Mouse (Mus musculus) liver, embryonic 16.5 days (tissue): ENCODE measurements around the gene Frmpd4. TPM values are rescaled to one million over a fixed set of nuclear protein-coding genes. Genes with fewer than 3 reads are reported as not detected.

Experiments
- ATAC-seq: fragments of 200-750 bp; cut with Nextera tagmentation; 2 replicates; pipeline ENCODE4 v1.8.0; 2017; ENCODE audit warnings: low read depth, mild to moderate bottlenecking, moderate number of reproducible peaks, moderate library complexity
- H3K27ac ChIP-seq: fragments of 300-500 bp; sonication (generic); 2 replicates; pipeline ENCODE4 v1.5.1; 2014; ENCODE audit warnings: mild to moderate bottlenecking, low read length
- H3K27me3 ChIP-seq: fragments of 300-500 bp; sonication (generic); 2 replicates; pipeline ENCODE4 v1.6.1; 2014; ENCODE audit warnings: low read depth, low read length, mixed read lengths; ENCODE audit not compliant: control insufficient read depth, insufficient read depth
- H3K36me3 ChIP-seq: fragments of 300-500 bp; sonication (generic); 2 replicates; pipeline ENCODE4 v1.6.1; 2014; ENCODE audit warnings: mild to moderate bottlenecking; ENCODE audit not compliant: control insufficient read depth, insufficient read depth
- H3K4me1 ChIP-seq: fragments of 300-500 bp; sonication (generic); 2 replicates; pipeline ENCODE4 v1.6.1; 2014; ENCODE audit warnings: low read depth, low read length, mixed read lengths; ENCODE audit not compliant: control insufficient read depth
- H3K4me2 ChIP-seq: fragments of 300-500 bp; sonication (generic); 2 replicates; pipeline ENCODE4 v1.6.1; 2014; ENCODE audit warnings: low read depth, low read length, mixed read lengths
- H3K4me3 ChIP-seq: fragments of 300-500 bp; sonication (generic); 2 replicates; pipeline ENCODE4 v1.5.1; 2014; ENCODE audit warnings: low read depth, mild to moderate bottlenecking, low read length
- H3K9ac ChIP-seq: fragments of 300-500 bp; sonication (generic); 2 replicates; pipeline ENCODE4 v1.6.1; 2014; ENCODE audit warnings: low read depth, low read length
- H3K9me3 ChIP-seq: fragments of 300-500 bp; sonication (generic); replicated peaks from 2 replicates; pipeline ENCODE4 v1.6.1; 2016; ENCODE audit warnings: low read length; ENCODE audit not compliant: control insufficient read depth
- WGBS: fragments of 180-500 bp; shearing (Covaris S2); extraction: QIAGEN DNeasy Blood & Tissue Kit; methylation state at CpG from one replicate; pipeline ENCODE4 v1.1.7; 2014; ENCODE audit not compliant: insufficient replicate concordance; 5-methylcytosine and 5-hydroxymethylcytosine counted together
- polyA plus RNA-seq: library from polyadenylated mRNA; unstranded; fragments of >200 nt; fragmentation: Nextera tagmentation; extraction: Ambion mirVana; gene quantifications from 2 replicates; pipeline ENCODE4 v1.2.1, GENCODE M21; 2015

Gene Frmpd4
- polyA plus RNA-seq, 1 experiment from 2014 or later: not detected

GRCm38 (mm10) chrX:168041589-168041988, 535.4 kb downstream of the Frmpd4 start:
- Histone ChIP-seq H3K4me3 (no peak overlapping the region), H3K27me3 (no peaks in the 10 kb centered on the region), H3K4me1 (no peaks in the 10 kb centered on the region), H3K36me3 (no peaks in the 10 kb centered on the region), H3K9ac (no peak overlapping the region), H3K4me2 (no peak overlapping the region), H3K27ac (no peak overlapping the region), H3K9me3 (no peaks in the 10 kb centered on the region)
- no peak for ATAC-seq

GRCm38 (mm10) chrX:168020574-168021145, 556.4 kb downstream of the Frmpd4 start:
- Histone ChIP-seq H3K27me3 (no peaks in the 10 kb centered on the region), H3K9ac (no peak overlapping the region), H3K4me2 (no peak overlapping the region), H3K9me3 (no peaks in the 10 kb centered on the region), H3K27ac (no peak overlapping the region), H3K4me1 (no peaks in the 10 kb centered on the region), H3K4me3 (no peak overlapping the region), H3K36me3 (no peaks in the 10 kb centered on the region)
- WGBS: 50% methylated on average over 4 of the region's 4 CpGs
- ATAC-seq: no peak

- 54% methylated on average over 3 of the region's 3 CpGs for WGBS
- Histone ChIP-seq H3K9me3 (no peaks in the 10 kb centered on the region), H3K27me3 (no peaks in the 10 kb centered on the region), H3K27ac (no peak overlapping the region), H3K36me3 (no peaks in the 10 kb centered on the region), H3K4me2 (no peak overlapping the region), H3K4me3 (no peak overlapping the region), H3K9ac (no peak overlapping the region), H3K4me1 (no peaks in the 10 kb centered on the region)
- ATAC-seq: no peak
Observed at GRCm38 (mm10) chrX:168017792-168018191, 559.2 kb downstream of the Frmpd4 start.

GRCm38 (mm10) chrX:167984835-167985234, 592.2 kb downstream of the Frmpd4 start:
- Histone ChIP-seq H3K27me3 (no peaks in the 10 kb centered on the region), H3K4me1 (no peaks in the 10 kb centered on the region), H3K36me3 (no peaks in the 10 kb centered on the region), H3K9ac (no peak overlapping the region), H3K4me3 (no peak overlapping the region), H3K9me3 (no peaks in the 10 kb centered on the region), H3K27ac (no peak overlapping the region), H3K4me2 (no peak overlapping the region)
- ATAC-seq: no peak

GRCm38 (mm10) chrX:167951207-167951606, 625.8 kb downstream of the Frmpd4 start:
- Histone ChIP-seq H3K9ac (no peak overlapping the region), H3K4me1 (no peaks in the 10 kb centered on the region), H3K27me3 (no peaks in the 10 kb centered on the region; the same call in 1 of the 2 replicates), H3K9me3 (no peaks in the 10 kb centered on the region), H3K27ac (no peak overlapping the region), H3K4me2 (no peak overlapping the region), H3K36me3 (no peaks in the 10 kb centered on the region), H3K4me3 (no peak overlapping the region)
- ATAC-seq: no peak
- 61% methylated on average over 2 of the region's 2 CpGs for WGBS

- Histone ChIP-seq H3K4me2 (no peak overlapping the region), H3K9ac (no peak overlapping the region), H3K4me3 (no peak overlapping the region), H3K36me3 (no peaks in the 10 kb centered on the region), H3K9me3 (no peaks in the 10 kb centered on the region), H3K27ac (no peak overlapping the region), H3K27me3 (no peaks in the 10 kb centered on the region), H3K4me1 (no peaks in the 10 kb centered on the region)
- ATAC-seq: no peak
Observed at GRCm38 (mm10) chrX:167909483-167909882, 667.5 kb downstream of the Frmpd4 start.

- no peak for ATAC-seq
- no peaks in the 10 kb centered on the region for H3K27me3 ChIP-seq
- WGBS: 63% methylated on average over 3 of the region's 3 CpGs
Observed at GRCm38 (mm10) chrX:167901046-167901445, 676.0 kb downstream of the Frmpd4 start.

GRCm38 (mm10) chrX:167854821-167855220, 722.2 kb downstream of the Frmpd4 start:
- ATAC-seq: no peak
- Histone ChIP-seq H3K27me3 (no peaks in the 10 kb centered on the region; the same call in 1 of the 2 replicates), H3K4me3 (no peak overlapping the region), H3K27ac (no peak overlapping the region), H3K9ac (no peak overlapping the region), H3K36me3 (no peaks in the 10 kb centered on the region), H3K4me1 (no peaks in the 10 kb centered on the region), H3K4me2 (no peak overlapping the region), H3K9me3 (no peaks in the 10 kb centered on the region)
- WGBS: 57% methylated on average over 5 of the region's 5 CpGs

More at GRCm38 (mm10) chrX:167901046-167901445, 676.0 kb downstream of the Frmpd4 start:
- no peaks in the 10 kb centered on the region for H3K4me1 ChIP-seq
- H3K36me3 ChIP-seq: no peaks in the 10 kb centered on the region
- H3K9me3 ChIP-seq: no peaks in the 10 kb centered on the region
- H3K9ac ChIP-seq: no peak overlapping the region
- no peak overlapping the region for H3K4me2 ChIP-seq
- no peak overlapping the region for H3K27ac ChIP-seq
- no peak overlapping the region for H3K4me3 ChIP-seq

GRCm38 (mm10) chrX:167832543-167832942, 744.5 kb downstream of the Frmpd4 start:
- Histone ChIP-seq H3K4me2 (no peak overlapping the region), H3K36me3 (no peaks in the 10 kb centered on the region), H3K9ac (no peak overlapping the region), H3K9me3 (no peaks in the 10 kb centered on the region), H3K27ac (no peak overlapping the region), H3K4me3 (no peak overlapping the region), H3K4me1 (no peaks in the 10 kb centered on the region), H3K27me3 (peaks cover 3% of the 10 kb centered on the region; the same call in 1 of the 2 replicates)
- WGBS: 60% methylated on average over 2 of the region's 2 CpGs
- no peak for ATAC-seq
